Mouse (Mus musculus) liver, embryonic 16.5 days (tissue): Measurements from ENCODE around the gene Zfp219. TPM values are rescaled to one million over a fixed set of nuclear protein-coding genes. Genes with fewer than 3 reads are reported as not detected.
A peak's percentile ranks its signal among the peaks of the same experiment; 100 is the strongest.
"Not testable (repeated sequence)": the region's sequence is repeated elsewhere in the genome, so short reads cannot be mapped to it uniquely, and the experiment has no call there.

ENCODE experiments used
- ATAC-seq: fragments of 200-750 bp; cut with Nextera tagmentation; 2 replicates; pipeline ENCODE4 v1.8.0; 2017; ENCODE audit warnings: low read depth, mild to moderate bottlenecking, moderate number of reproducible peaks, moderate library complexity
- H3K27ac ChIP-seq: fragments of 300-500 bp; sonication (generic); 2 replicates; pipeline ENCODE4 v1.5.1; 2014; ENCODE audit warnings: mild to moderate bottlenecking, low read length
- H3K27me3 ChIP-seq: fragments of 300-500 bp; sonication (generic); 2 replicates; pipeline ENCODE4 v1.6.1; 2014; ENCODE audit warnings: low read depth, low read length, mixed read lengths; ENCODE audit not compliant: control insufficient read depth, insufficient read depth
- H3K36me3 ChIP-seq: fragments of 300-500 bp; sonication (generic); 2 replicates; pipeline ENCODE4 v1.6.1; 2014; ENCODE audit warnings: mild to moderate bottlenecking; ENCODE audit not compliant: control insufficient read depth, insufficient read depth
- H3K4me1 ChIP-seq: fragments of 300-500 bp; sonication (generic); 2 replicates; pipeline ENCODE4 v1.6.1; 2014; ENCODE audit warnings: low read depth, low read length, mixed read lengths; ENCODE audit not compliant: control insufficient read depth
- H3K4me2 ChIP-seq: fragments of 300-500 bp; sonication (generic); 2 replicates; pipeline ENCODE4 v1.6.1; 2014; ENCODE audit warnings: low read depth, low read length, mixed read lengths
- H3K4me3 ChIP-seq: fragments of 300-500 bp; sonication (generic); 2 replicates; pipeline ENCODE4 v1.5.1; 2014; ENCODE audit warnings: low read depth, mild to moderate bottlenecking, low read length
- H3K9ac ChIP-seq: fragments of 300-500 bp; sonication (generic); 2 replicates; pipeline ENCODE4 v1.6.1; 2014; ENCODE audit warnings: low read depth, low read length
- H3K9me3 ChIP-seq: fragments of 300-500 bp; sonication (generic); replicated peaks from 2 replicates; pipeline ENCODE4 v1.6.1; 2016; ENCODE audit warnings: low read length; ENCODE audit not compliant: control insufficient read depth
- WGBS: fragments of 180-500 bp; shearing (Covaris S2); extraction: QIAGEN DNeasy Blood & Tissue Kit; methylation state at CpG from one replicate; pipeline ENCODE4 v1.1.7; 2014; ENCODE audit not compliant: insufficient replicate concordance; 5-methylcytosine and 5-hydroxymethylcytosine counted together
- polyA plus RNA-seq: library from polyadenylated mRNA; unstranded; fragments of >200 nt; fragmentation: Nextera tagmentation; extraction: Ambion mirVana; gene quantifications from 2 replicates; pipeline ENCODE4 v1.2.1, GENCODE M21; 2015

Zfp219 gene
- polyA plus RNA-seq, 1 experiment from 2014 or later: 8.9 TPM

GRCm38 (mm10) chr14:52042359-52042758 is 21.8 kb upstream of the Zfp219 start, which contains the start of gene Olfr221:
TSS of gene Olfr221 (minus strand) at chr14:52042459.
- H3K36me3 ChIP-seq, ATAC-seq, H3K27me3 ChIP-seq, H3K27ac ChIP-seq, H3K9me3 ChIP-seq, H3K9ac ChIP-seq, H3K4me3 ChIP-seq, H3K4me1 ChIP-seq, H3K4me2 ChIP-seq: not testable (repeated sequence)
- WGBS: 18% methylated on average over 3 of the region's 3 CpGs

GRCm38 (mm10) chr14:52039332-52039731 is 18.8 kb upstream of the Zfp219 start:
- no peak overlapping the region for H3K4me2 ChIP-seq
- no peak overlapping the region for H3K27ac ChIP-seq
- no peak overlapping the region for H3K9ac ChIP-seq
- ATAC-seq: peak; percentile 65
- H3K9me3 ChIP-seq: no peaks in the 10 kb centered on the region
- H3K36me3 ChIP-seq: no peaks in the 10 kb centered on the region
- no peak overlapping the region for H3K4me3 ChIP-seq
- WGBS: 53% methylated on average over 5 of the region's 5 CpGs
- H3K27me3 ChIP-seq: no peaks in the 10 kb centered on the region
- no peaks in the 10 kb centered on the region; the same call in 1 of the 2 replicates for H3K4me1 ChIP-seq

- Histone ChIP-seq H3K9ac (no peak overlapping the region), H3K4me2 (no peak overlapping the region), H3K27me3 (no peaks in the 10 kb centered on the region), H3K9me3 (no peaks in the 10 kb centered on the region), H3K36me3 (no peaks in the 10 kb centered on the region), H3K4me3 (no peak overlapping the region), H3K4me1 (no peaks in the 10 kb centered on the region; the same call in 1 of the 2 replicates), H3K27ac (no peak overlapping the region)
- peak; percentile 19; the same call in 1 of the 2 replicates for ATAC-seq
- 68% methylated on average over 6 of the region's 6 CpGs for WGBS
Measured at GRCm38 (mm10) chr14:52035926-52036325, 15.4 kb upstream of the Zfp219 start.

- Histone ChIP-seq H3K27ac (no peak overlapping the region), H3K9ac (no peak overlapping the region), H3K27me3 (no peaks in the 10 kb centered on the region), H3K4me1 (peaks cover 36% of the 10 kb centered on the region), H3K36me3 (no peaks in the 10 kb centered on the region), H3K4me3 (no peak overlapping the region), H3K9me3 (no peaks in the 10 kb centered on the region), H3K4me2 (no peak overlapping the region)
- 73% methylated on average over 4 of the region's 4 CpGs for WGBS
- no peak for ATAC-seq
Measured at GRCm38 (mm10) chr14:52026342-52026741, 5.8 kb upstream of the Zfp219 start.

- H3K27ac ChIP-seq: peak overlapping the region; percentile 88
- no peaks in the 10 kb centered on the region for H3K36me3 ChIP-seq
- H3K27me3 ChIP-seq: no peaks in the 10 kb centered on the region
- 0 out of 2 replicates have a peak, but pooled peaks have one; percentile 19 for ATAC-seq
- no peak overlapping the region for H3K4me3 ChIP-seq
- 0 out of 2 replicates have a peak overlapping the region, but pooled peaks have one; percentile 27 for H3K9ac ChIP-seq
- H3K4me2 ChIP-seq: peak overlapping the region; percentile 60
- no peaks in the 10 kb centered on the region for H3K9me3 ChIP-seq
- 34% methylated on average over 2 of the region's 2 CpGs for WGBS
- H3K4me1 ChIP-seq: peaks cover 43% of the 10 kb centered on the region
Measured at GRCm38 (mm10) chr14:52024133-52024532, 3.6 kb upstream of the Zfp219 start.

GRCm38 (mm10) chr14:52022709-52023459 is 2.4 kb upstream of the Zfp219 start:
- Histone ChIP-seq H3K27ac (peak overlapping the region; percentile 88), H3K9me3 (no peaks in the 10 kb centered on the region), H3K4me3 (peak overlapping the region; percentile 50), H3K4me2 (peak overlapping the region; percentile 60), H3K27me3 (no peaks in the 10 kb centered on the region), H3K4me1 (peaks cover 55% of the 10 kb centered on the region), H3K9ac (peak overlapping the region; percentile 49), H3K36me3 (no peaks in the 10 kb centered on the region)
- ATAC-seq: peak; percentile 32
- WGBS: 7% methylated on average over 23 of the region's 23 CpGs

- H3K4me1 ChIP-seq: peaks cover 58% of the 10 kb centered on the region
- no peak for ATAC-seq
- no peaks in the 10 kb centered on the region for H3K36me3 ChIP-seq
- WGBS: 44% methylated on average over 3 of the region's 3 CpGs
- no peaks in the 10 kb centered on the region for H3K27me3 ChIP-seq
- peak overlapping the region; percentile 49 for H3K9ac ChIP-seq
- no peaks in the 10 kb centered on the region for H3K9me3 ChIP-seq
- H3K4me2 ChIP-seq: peak overlapping the region; percentile 60
- peak overlapping the region; percentile 50; the same call in 1 of the 2 replicates for H3K4me3 ChIP-seq
- H3K27ac ChIP-seq: peak overlapping the region; percentile 88
Measured at GRCm38 (mm10) chr14:52022244-52022708, 1.7 kb upstream of the Zfp219 start.

- no peaks in the 10 kb centered on the region for H3K27me3 ChIP-seq
- no peaks in the 10 kb centered on the region for H3K36me3 ChIP-seq
- no peak for ATAC-seq
- no peak overlapping the region for H3K4me3 ChIP-seq
- peak overlapping the region; percentile 88 for H3K27ac ChIP-seq
- 0 out of 2 replicates have a peak overlapping the region, but pooled peaks have one; percentile 3 for H3K9ac ChIP-seq
- peak overlapping the region; percentile 81 for H3K4me2 ChIP-seq
- 55% methylated on average over 8 of the region's 8 CpGs for WGBS
- no peaks in the 10 kb centered on the region for H3K9me3 ChIP-seq
- H3K4me1 ChIP-seq: peaks cover 63% of the 10 kb centered on the region
Measured at GRCm38 (mm10) chr14:52021568-52022212, 1.2 kb upstream of the Zfp219 start.

GRCm38 (mm10) chr14:52021138-52021529 is 601 bp upstream of the Zfp219 start:
- peak overlapping the region; percentile 75; the same call in 1 of the 2 replicates for H3K4me3 ChIP-seq
- H3K4me2 ChIP-seq: peak overlapping the region; percentile 81
- H3K4me1 ChIP-seq: peaks cover 65% of the 10 kb centered on the region
- ATAC-seq: no peak
- H3K27me3 ChIP-seq: no peaks in the 10 kb centered on the region
- peak overlapping the region; percentile 88 for H3K27ac ChIP-seq
- H3K9me3 ChIP-seq: no peaks in the 10 kb centered on the region
- no peaks in the 10 kb centered on the region for H3K36me3 ChIP-seq
- no peak overlapping the region for H3K9ac ChIP-seq
- WGBS: 62% methylated on average over 4 of the region's 4 CpGs
